Mouse (Mus musculus) ovary, adult 2 months (tissue): ENCODE measurements around the gene Wdr49. TPM values are rescaled to one million over a fixed set of nuclear protein-coding genes. Genes with fewer than 3 reads are reported as not detected.

Source experiments
- polyA plus RNA-seq: library from polyadenylated mRNA; depleted of rRNA; stranded (reverse); fragments of >200 nt; gene quantifications from 2 replicates; pipeline ENCODE4 v1.2.3, GENCODE M21; 2012; rRNA removed

Wdr49 gene
- polyA plus RNA-seq: 0.08 and 0.16 TPM in 2 replicates

DNA sequence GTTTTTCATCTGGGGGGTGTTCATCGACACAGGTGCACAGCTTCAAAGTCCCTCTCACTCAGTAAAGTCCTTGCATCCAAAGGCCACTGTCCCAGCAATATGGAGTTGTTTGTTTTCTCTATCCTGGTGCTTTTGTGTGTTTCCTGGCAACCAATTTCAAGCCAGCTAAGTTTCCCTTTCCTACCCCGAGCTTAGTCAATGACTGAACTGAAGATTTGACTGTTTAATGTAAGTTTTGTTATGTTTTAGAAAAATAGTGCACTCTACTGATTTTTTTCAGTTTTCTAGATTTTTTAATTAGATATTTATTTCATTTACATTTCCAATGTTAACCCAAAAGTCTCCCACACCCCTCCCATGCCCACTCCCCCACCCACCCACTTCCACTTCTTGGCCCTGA lies at the start of gene Wdr49:
Wdr49 (minus strand) TSS at position 101 of the 400 bp plus-strand sequence.

DNA sequence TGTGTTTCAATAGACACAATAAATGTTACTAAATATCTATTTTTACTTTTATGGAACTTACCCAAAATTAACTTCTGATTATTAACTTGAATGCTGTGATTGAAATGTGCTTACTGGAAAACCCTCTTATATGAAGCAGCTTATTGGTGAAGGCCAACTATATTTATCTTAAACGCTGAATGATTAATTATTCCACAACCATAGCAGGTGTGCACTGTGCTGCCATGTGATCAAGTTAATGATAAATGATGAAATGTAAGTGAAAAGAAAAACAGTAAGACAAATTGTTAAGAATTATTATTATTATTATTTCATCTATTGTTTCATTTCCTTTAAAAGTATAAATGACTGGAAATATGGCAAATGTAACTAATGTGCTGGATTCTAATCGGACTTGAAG lies 212.0 kb downstream of the Wdr49 start, which contains the start of gene Serpini2:
Serpini2 (minus strand) TSS at position 101 of the 400 bp plus-strand sequence.

Other genes starting within 250 kb of the Wdr49 start
- gene Serpini2, start 212.1 kb downstream of the Wdr49 start, polyA plus RNA-seq: not detected in 2 replicates
- 0.96 and 1.0 TPM in 2 replicates for gene Pdcd10, start 74.7 kb upstream of the Wdr49 start, polyA plus RNA-seq
- 1.1 and 4.9 TPM in 2 replicates for gene Serpini1, start 75.4 kb upstream of the Wdr49 start, polyA plus RNA-seq